Mouse (Mus musculus) spleen, adult 2 months (tissue): ENCODE data around the gene 4930432M17Rik. TPM values are rescaled to one million over a fixed set of nuclear protein-coding genes. Genes with fewer than 3 reads are reported as not detected.

ENCODE experiments used
- DNase-seq, 2 experiments: peaks; one replicate each; pipeline versions ENCODE4 v3.0.0 to v3.0.0-alpha.2; 2012 to 2021; ENCODE audit warnings: low spot score in 2 of 2, low read depth in 1 of 2
- H3K27ac ChIP-seq: fragments of 200-500 bp; 2 replicates; pipeline ENCODE4 v1.5.1; 2012; ENCODE audit warnings: low read length, inconsistent platforms; ENCODE audit not compliant: insufficient read depth
- H3K27me3 ChIP-seq: fragments of 200-500 bp; 2 replicates; pipeline ENCODE4 v1.6.1; 2012; ENCODE audit warnings: mild to moderate bottlenecking, moderate library complexity, low read length, inconsistent platforms; ENCODE audit not compliant: control insufficient read depth, insufficient read depth
- H3K36me3 ChIP-seq: fragments of 200-500 bp; 2 replicates; pipeline ENCODE4 v1.6.1; 2012; ENCODE audit warnings: mild to moderate bottlenecking, low read length, inconsistent platforms; ENCODE audit not compliant: control insufficient read depth, insufficient read depth
- H3K4me1 ChIP-seq: fragments of 200-500 bp; 2 replicates; pipeline ENCODE4 v1.6.1; 2011; ENCODE audit warnings: inconsistent platforms; ENCODE audit not compliant: control insufficient read depth, insufficient read depth, insufficient read length
- H3K4me3 ChIP-seq: fragments of 200-500 bp; 2 replicates; pipeline ENCODE4 v1.5.1; 2011; ENCODE audit warnings: mild to moderate bottlenecking, inconsistent platforms; ENCODE audit not compliant: insufficient read depth, insufficient read length; ENCODE audit errors: extremely low read depth
- CTCF ChIP-seq: fragments of 200-500 bp; IDR thresholded peaks from 2 replicates; pipeline ENCODE4 v1.5.1; 2011; ENCODE audit warnings: mild to moderate bottlenecking, inconsistent platforms; ENCODE audit not compliant: insufficient read depth, insufficient read length, insufficient replicate concordance; ENCODE audit errors: extremely low read depth
- POLR2A ChIP-seq: fragments of 200-500 bp; IDR thresholded peaks from 2 replicates; pipeline ENCODE4 v1.6.1; 2011; ENCODE audit warnings: low read depth, low read length, inconsistent platforms
- WGBS: fragments of 180-500 bp; shearing (Covaris S2); methylation state at CpG from one replicate; pipeline ENCODE4 v1.1.7; 2018; 5-methylcytosine and 5-hydroxymethylcytosine counted together
- polyA plus RNA-seq: library from polyadenylated mRNA; depleted of rRNA; stranded (reverse); fragments of >200 nt; gene quantifications from 2 replicates; pipeline ENCODE4 v1.2.3, GENCODE M21; 2012; rRNA removed

The 4930432M17Rik gene
- polyA plus RNA-seq, result not detected in 2 replicates

DNA sequence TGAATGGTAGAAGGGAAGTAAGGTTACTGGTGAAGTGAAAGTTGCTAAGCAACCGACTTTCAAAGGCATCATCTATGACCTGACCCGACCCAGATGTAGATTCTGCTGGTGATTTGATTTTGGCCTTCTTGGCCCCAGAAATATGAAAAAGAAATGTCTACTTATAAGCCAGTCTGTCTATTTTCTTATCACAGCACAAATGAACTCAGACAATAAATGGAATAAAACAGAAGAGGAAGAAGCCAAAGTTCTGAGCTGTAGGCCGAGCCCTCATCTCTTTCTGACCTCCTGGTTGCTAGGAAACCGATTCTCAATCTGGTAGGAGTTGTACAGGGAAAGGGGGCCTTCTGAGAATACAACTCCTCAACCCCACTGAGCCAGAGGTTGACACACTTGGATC is at the start of gene 4930432M17Rik:
TSS of gene 4930432M17Rik (plus strand) at position 301 of the 400 bp plus-strand sequence.
- Histone ChIP-seq H3K36me3 (no peaks in the 10 kb centered on the region), H3K27me3 (no peaks in the 10 kb centered on the region), H3K4me3 (no peak within 1 kb of the TSS), H3K27ac (no peak within 1 kb of the TSS), H3K4me1 (no peaks in the 10 kb centered on the region)
- no peak for TF ChIP-seq POLR2A
- no peak for TF ChIP-seq CTCF
- WGBS, result 75% methylated on average over 4 of the region's 4 CpGs
- no peak for DNase-seq

DNA sequence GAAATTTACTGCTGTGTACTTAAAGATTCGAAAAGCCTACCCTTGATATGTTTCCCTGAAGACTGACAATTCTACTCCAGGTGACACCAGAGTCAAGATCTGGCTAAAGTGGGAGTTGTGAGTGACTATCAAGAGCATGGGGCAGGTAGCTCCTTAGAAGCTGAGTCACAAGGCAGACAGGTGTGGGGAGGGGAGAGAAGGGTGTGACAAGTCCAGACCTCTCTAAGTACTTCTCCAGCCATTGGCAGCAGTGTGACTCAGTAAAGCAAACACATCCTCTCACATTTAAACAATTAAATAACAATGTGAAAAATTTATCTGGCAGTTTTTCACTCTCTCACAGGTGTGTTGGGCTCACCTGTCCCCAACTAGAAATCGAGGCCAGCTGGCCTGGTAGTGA is 44.9 kb upstream of the 4930432M17Rik start:
- no peak for DNase-seq
- no peaks in the 10 kb centered on the region for H3K4me1 ChIP-seq
- WGBS, result 74% methylated on average over 2 of the region's 2 CpGs
- H3K27ac ChIP-seq, result no peak overlapping the region
- H3K27me3 ChIP-seq, result no peaks in the 10 kb centered on the region; the same call in 1 of the 2 replicates
- H3K4me3 ChIP-seq, result no peak overlapping the region
- H3K36me3 ChIP-seq, result no peaks in the 10 kb centered on the region
- TF ChIP-seq POLR2A (no peak), CTCF (no peak)

DNA sequence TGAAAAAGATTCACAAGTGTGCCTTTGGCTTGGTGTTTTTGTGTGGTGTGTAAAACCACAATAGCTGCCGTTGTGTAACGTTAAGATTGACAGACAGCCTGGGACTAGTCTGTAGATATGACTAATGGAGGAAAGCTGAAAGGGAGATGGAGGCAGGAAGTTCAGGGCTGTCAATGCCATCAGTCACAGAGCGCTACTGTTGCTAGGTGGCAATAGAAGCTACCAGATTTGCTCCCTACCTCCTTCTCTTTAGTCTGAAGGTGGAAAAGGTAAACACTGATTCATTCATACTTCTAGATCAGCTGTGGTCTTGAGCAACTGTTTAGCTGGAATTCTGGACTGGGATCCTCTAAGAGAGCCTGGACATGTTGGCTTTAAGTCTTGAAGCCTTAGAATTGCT is 44.3 kb upstream of the 4930432M17Rik start:
- no peak for TF ChIP-seq CTCF
- no peak for TF ChIP-seq POLR2A
- H3K27ac ChIP-seq, result no peak overlapping the region
- no peaks in the 10 kb centered on the region for H3K36me3 ChIP-seq
- no peaks in the 10 kb centered on the region; the same call in 1 of the 2 replicates for H3K27me3 ChIP-seq
- H3K4me1 ChIP-seq, result no peaks in the 10 kb centered on the region
- H3K4me3 ChIP-seq, result no peak overlapping the region
- WGBS, result 25% methylated on average over 3 of the region's 3 CpGs
- DNase-seq, result no peak

DNA sequence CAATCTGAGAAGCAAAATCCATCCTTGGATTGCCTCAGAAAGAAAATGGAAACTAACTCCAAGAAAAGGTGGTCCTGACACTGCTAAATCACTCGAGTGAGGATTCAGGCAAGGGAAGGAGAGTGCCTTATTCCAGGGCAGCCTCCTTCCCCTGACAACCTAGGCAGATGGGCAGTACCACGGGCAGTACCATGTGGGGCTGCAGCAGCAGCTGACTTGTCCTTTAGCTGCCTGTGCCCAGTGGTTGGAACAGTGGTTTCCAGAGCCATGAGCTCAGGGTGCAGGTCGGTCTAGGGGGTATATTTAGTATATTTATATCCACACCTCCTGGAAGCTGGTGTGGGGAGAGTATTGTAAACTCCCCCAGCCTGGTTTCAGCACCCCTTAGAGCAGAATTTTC is 42.3 kb upstream of the 4930432M17Rik start:
- Histone ChIP-seq H3K4me3 (no peak overlapping the region), H3K36me3 (no peaks in the 10 kb centered on the region), H3K27ac (no peak overlapping the region), H3K27me3 (no peaks in the 10 kb centered on the region; the same call in 1 of the 2 replicates), H3K4me1 (no peaks in the 10 kb centered on the region)
- no peak for TF ChIP-seq CTCF
- no peak for DNase-seq
- 75% methylated on average over 3 of the region's 3 CpGs for WGBS

DNA sequence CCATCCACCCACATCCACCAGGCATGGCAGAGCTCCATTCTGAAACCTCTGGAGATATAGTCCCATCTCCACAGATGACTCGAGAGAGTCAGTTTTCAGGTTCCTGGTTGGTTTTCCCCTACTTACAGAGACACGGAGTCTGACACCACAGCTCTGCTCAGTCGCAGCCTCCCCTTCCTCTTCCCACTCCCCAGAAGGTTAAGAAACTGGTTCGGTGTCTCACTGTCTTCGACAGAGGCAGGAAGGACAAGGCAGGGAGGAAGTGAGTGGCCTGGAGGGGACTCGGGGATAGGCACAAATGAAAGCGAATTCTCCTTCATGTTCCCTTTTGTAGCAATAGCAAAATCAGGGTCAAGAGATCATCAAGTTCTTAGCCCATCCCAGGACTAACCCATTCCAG is 39.9 kb upstream of the 4930432M17Rik start:
- Histone ChIP-seq H3K4me1 (no peaks in the 10 kb centered on the region), H3K27ac (no peak overlapping the region), H3K36me3 (no peaks in the 10 kb centered on the region), H3K4me3 (no peak overlapping the region), H3K27me3 (no peaks in the 10 kb centered on the region; the same call in 1 of the 2 replicates)
- TF ChIP-seq POLR2A, result no peak
- TF ChIP-seq CTCF, result no peak
- WGBS, result 11% methylated on average over 7 of the region's 7 CpGs
- no peak for DNase-seq

DNA sequence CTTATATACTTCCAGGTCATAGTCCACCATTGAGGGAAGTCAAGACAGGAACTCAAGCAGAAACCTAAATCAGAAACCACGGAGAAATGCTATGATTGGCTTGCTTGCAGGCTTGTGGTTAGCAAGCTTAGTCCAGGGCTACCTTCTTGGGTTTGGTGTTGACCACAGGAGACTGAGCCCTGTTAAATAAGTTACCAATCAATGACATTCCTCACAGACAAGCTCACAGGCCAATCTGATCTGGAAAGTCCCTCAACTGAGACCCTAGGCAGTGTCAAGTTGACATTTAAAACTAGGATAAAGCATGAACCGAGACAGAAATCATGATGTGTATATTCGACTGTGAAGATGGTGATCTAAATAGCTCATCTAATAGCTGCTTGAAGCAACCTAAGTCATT is 35.6 kb upstream of the 4930432M17Rik start:
- H3K4me3 ChIP-seq, result no peak overlapping the region
- no peaks in the 10 kb centered on the region for H3K36me3 ChIP-seq
- no peaks in the 10 kb centered on the region for H3K27me3 ChIP-seq
- no peak overlapping the region for H3K27ac ChIP-seq
- H3K4me1 ChIP-seq, result no peaks in the 10 kb centered on the region
- TF ChIP-seq POLR2A (no peak), CTCF (no peak)
- DNase-seq, result no peak
- WGBS, result 76% methylated on average over 3 of the region's 3 CpGs

DNA sequence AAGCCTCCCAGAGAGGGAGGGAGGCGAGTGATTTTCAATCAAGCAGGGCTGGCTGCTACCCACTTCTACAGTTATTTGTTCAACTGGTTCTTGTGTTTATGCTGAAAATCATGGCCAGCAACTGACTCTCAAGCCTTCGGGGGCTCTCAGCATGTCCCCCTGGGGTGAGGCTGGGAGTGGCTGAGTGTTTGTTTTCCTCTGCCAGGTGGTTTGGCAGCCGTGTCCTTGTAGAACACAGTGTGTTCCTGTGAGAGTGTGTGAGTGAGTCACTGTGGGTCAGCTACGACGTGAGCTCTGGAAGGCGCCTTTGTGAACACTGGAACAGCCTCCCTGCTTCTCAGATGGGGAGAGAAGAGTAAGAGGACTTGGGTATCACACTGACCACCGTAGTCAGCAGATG is 35.1 kb upstream of the 4930432M17Rik start:
- no peaks in the 10 kb centered on the region for H3K27me3 ChIP-seq
- no peaks in the 10 kb centered on the region for H3K4me1 ChIP-seq
- WGBS, result 84% methylated on average over 7 of the region's 7 CpGs
- H3K4me3 ChIP-seq, result no peak overlapping the region
- TF ChIP-seq CTCF, result no peak
- TF ChIP-seq POLR2A, result no peak
- DNase-seq, result no peak
- H3K27ac ChIP-seq, result no peak overlapping the region
- H3K36me3 ChIP-seq, result no peaks in the 10 kb centered on the region

DNA sequence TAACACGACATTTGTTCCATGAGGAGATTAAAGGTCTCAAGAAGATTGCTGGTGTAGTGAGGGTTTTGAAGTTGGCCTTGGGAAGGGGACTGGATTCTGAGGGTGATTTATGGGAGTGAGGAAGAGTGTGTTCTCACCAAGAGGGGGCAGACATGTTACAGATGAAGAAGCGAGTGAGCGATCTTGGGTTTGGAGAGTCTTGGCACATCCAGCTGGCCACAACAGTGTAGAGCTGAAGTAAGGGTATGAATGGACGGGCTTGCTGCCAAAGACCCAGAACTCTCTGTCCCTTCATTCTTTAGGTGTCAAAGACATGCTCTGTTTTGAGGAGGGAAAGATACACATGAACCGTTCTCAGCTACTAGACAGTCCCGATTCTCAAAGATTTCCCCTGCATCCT is 34.2 kb upstream of the 4930432M17Rik start:
- no peak for DNase-seq
- no peak overlapping the region for H3K4me3 ChIP-seq
- no peaks in the 10 kb centered on the region for H3K36me3 ChIP-seq
- no peak overlapping the region for H3K27ac ChIP-seq
- H3K4me1 ChIP-seq, result no peaks in the 10 kb centered on the region
- no peaks in the 10 kb centered on the region for H3K27me3 ChIP-seq
- 88% methylated on average over 6 of the region's 6 CpGs for WGBS
- no peak for TF ChIP-seq POLR2A
- TF ChIP-seq CTCF, result no peak
